ENCODE assay signal across 8 mouse cellular contexts in genomic region chr5:30280864-30281263, GRCm38 (mm10). TPM values are rescaled to one million over a fixed set of nuclear protein-coding genes. Genes with fewer than 3 reads are reported as not detected.
DNase-seq lines count a peak whose midpoint lies in the region; ATAC-seq and TF ChIP-seq lines count a peak whose summit lies in the region.
"Had no signal": no experiment of that assay in that cellular context is flagged by ENCODE, and none has a peak within 500 bp of the region (broad histone marks: within the 10 kb centered on the region; RNA-seq: fewer than 3 reads in every experiment).

No protein-coding gene starts in this region.

- peak overlapping the region; percentile 63 for H3K4me2 ChIP-seq in lung, embryonic 14.5 days
- H3K4me2 ChIP-seq in forebrain, embryonic 15.5 days (replicated peaks), result peak overlapping the region; percentile 71
- H3K4me2 ChIP-seq in limb, embryonic 13.5 days (replicated peaks), result peak overlapping the region; percentile 71
- peak overlapping the region; percentile 69 for H3K4me2 ChIP-seq in stomach, embryonic 15.5 days

- H3K9me3 ChIP-seq in lung, embryonic 14.5 days (ENCODE audit: low read depth, low read length), result peaks cover 5% of the 10 kb centered on the region; the same call in 1 of the 2 replicates
- H3K9me3 ChIP-seq in forebrain, embryonic 15.5 days, result no peaks in the 10 kb centered on the region
- peaks cover 12% of the 10 kb centered on the region; the same call in 1 of the 2 replicates for H3K9me3 ChIP-seq in limb, embryonic 13.5 days
- no peaks in the 10 kb centered on the region for H3K9me3 ChIP-seq in stomach, embryonic 15.5 days

- WGBS in lung, embryonic 14.5 days, result 31% methylated on average over 9 of the region's 9 CpGs
- WGBS in forebrain, embryonic 15.5 days, result 28% methylated on average over 9 of the region's 9 CpGs
- 30% methylated on average over 9 of the region's 9 CpGs for WGBS in limb, embryonic 13.5 days
- 41% methylated on average over 9 of the region's 9 CpGs for WGBS in stomach, embryonic 15.5 days

- ATAC-seq in lung, embryonic 14.5 days (ENCODE audit: insufficient read depth), result no peak
- ATAC-seq in forebrain, embryonic 15.5 days (replicated peaks), result peak; percentile 64; the same call in 1 of the 2 replicates
- ATAC-seq in limb, embryonic 13.5 days (ENCODE audit: low FRiP score, low read depth), result no peak
- ATAC-seq in stomach, embryonic 15.5 days (ENCODE audit: insufficient read depth, low FRiP score, low read depth), result no peak
- ATAC-seq in erythroid progenitor cell, adult 5-6 weeks (replicated peaks; ENCODE audit: low FRiP score, poor library complexity, severe bottlenecking), result no peak

- H3K27ac ChIP-seq in lung, embryonic 14.5 days (ENCODE audit: low read depth), result no peak overlapping the region
- H3K27ac ChIP-seq in forebrain, embryonic 15.5 days (replicated peaks), result peak overlapping the region; percentile 14
- no peak overlapping the region for H3K27ac ChIP-seq in limb, embryonic 13.5 days
- H3K27ac ChIP-seq in stomach, embryonic 15.5 days, result no peak overlapping the region

- no peak overlapping the region for H3K9ac ChIP-seq in lung, embryonic 14.5 days
- H3K9ac ChIP-seq in forebrain, embryonic 15.5 days (replicated peaks), result peak overlapping the region; percentile 56
- H3K9ac ChIP-seq in limb, embryonic 13.5 days, result no peak overlapping the region
- no peak overlapping the region for H3K9ac ChIP-seq in stomach, embryonic 15.5 days

- no peak overlapping the region for H3K4me3 ChIP-seq in lung, embryonic 14.5 days (ENCODE audit: low read depth, low read length)
- H3K4me3 ChIP-seq in forebrain, embryonic 15.5 days, result peak overlapping the region; percentile 51
- peak overlapping the region; percentile 46 for H3K4me3 ChIP-seq in limb, embryonic 13.5 days
- peak overlapping the region; percentile 36 for H3K4me3 ChIP-seq in stomach, embryonic 15.5 days (replicated peaks)

- H3K27me3 ChIP-seq in lung, embryonic 14.5 days (ENCODE audit: insufficient read depth, low read length), result no peaks in the 10 kb centered on the region
- H3K27me3 ChIP-seq in forebrain, embryonic 15.5 days, result no peaks in the 10 kb centered on the region
- H3K27me3 ChIP-seq in limb, embryonic 13.5 days, result no peaks in the 10 kb centered on the region; the same call in 1 of the 2 replicates
- 0 out of 2 replicates have a peak, but pooled peaks cover 6% of the 10 kb centered on the region for H3K27me3 ChIP-seq in stomach, embryonic 15.5 days (replicated peaks)

- no peaks in the 10 kb centered on the region for H3K36me3 ChIP-seq in lung, embryonic 14.5 days (ENCODE audit: insufficient read depth)
- no peaks in the 10 kb centered on the region for H3K36me3 ChIP-seq in forebrain, embryonic 15.5 days
- no peaks in the 10 kb centered on the region for H3K36me3 ChIP-seq in limb, embryonic 13.5 days
- H3K36me3 ChIP-seq in stomach, embryonic 15.5 days, result no peaks in the 10 kb centered on the region

- no peak for DNase-seq in lung, embryonic 14.5 days
- no peak for DNase-seq in lung, postnatal 10 days
- no peak for DNase-seq in layer of hippocampus, postnatal 36 days

- TF ChIP-seq CTCF in lung, embryonic 14.5 days (IDR thresholded peaks at IDR 0.05; ENCODE audit: low read depth), result no peak

- no peaks in the 10 kb centered on the region for H3K4me1 ChIP-seq in lung, embryonic 14.5 days (ENCODE audit: insufficient read depth)
- H3K4me1 ChIP-seq in forebrain, embryonic 15.5 days, result peaks cover 11% of the 10 kb centered on the region
- H3K4me1 ChIP-seq in limb, embryonic 13.5 days, result 0 out of 2 replicates have a peak, but pooled peaks cover 7% of the 10 kb centered on the region
- peaks cover 4% of the 10 kb centered on the region; the same call in 1 of the 2 replicates for H3K4me1 ChIP-seq in stomach, embryonic 15.5 days

RNA-seq across cellular contexts. Expression of gene Drc1, which starts 0.3 kb away (rescaled TPM):
- 0.46 and 0.51 TPM in 2 replicates for polyA plus RNA-seq in lung, embryonic 14.5 days (2014; fragmentation: Nextera tagmentation; extraction: Ambion mirVana)
- polyA plus RNA-seq in forebrain, embryonic 15.5 days (2015; fragmentation: Nextera tagmentation; extraction: Ambion mirVana), result 5.3 and 6.8 TPM in 2 replicates
- 0.19 and 0.62 TPM in 2 replicates for polyA plus RNA-seq in limb, embryonic 13.5 days (2015; fragmentation: Nextera tagmentation; extraction: Ambion mirVana)
- polyA plus RNA-seq in stomach, embryonic 15.5 days (2015; fragmentation: Nextera tagmentation; extraction: Ambion mirVana), result 0.90 and 1.4 TPM in 2 replicates
- total RNA-seq in layer of hippocampus, postnatal 36 days (2021), result 1 to 10 TPM; 8.7 to 9.3 TPM
- total RNA-seq in erythroid progenitor cell, adult 5-6 weeks (2015; ENCODE audit: low replicate concordance), result not detected in 2 replicates
- total RNA-seq in erythroid progenitor cell, adult 5-6 weeks (2017; ENCODE audit: low replicate concordance), result not detected in 2 replicates
- total RNA-seq: hematopoietic stem cell, adult 5-6 weeks had no signal

RNA-seq across cellular contexts. Expression of gene Selenoi, which starts 48.5 kb away (rescaled TPM):
- polyA plus RNA-seq in lung, embryonic 14.5 days (2014; fragmentation: Nextera tagmentation; extraction: Ambion mirVana), result 18.9 and 19.2 TPM in 2 replicates
- polyA plus RNA-seq in forebrain, embryonic 15.5 days (2015; fragmentation: Nextera tagmentation; extraction: Ambion mirVana), result 25.8 and 26.4 TPM in 2 replicates
- polyA plus RNA-seq in limb, embryonic 13.5 days (2015; fragmentation: Nextera tagmentation; extraction: Ambion mirVana), result 17.5 and 18.7 TPM in 2 replicates
- polyA plus RNA-seq in stomach, embryonic 15.5 days (2015; fragmentation: Nextera tagmentation; extraction: Ambion mirVana), result 22.3 and 24.6 TPM in 2 replicates
- total RNA-seq in layer of hippocampus, postnatal 36 days (2021), result 10 to 100 TPM; 41.7 to 45.7 TPM
- total RNA-seq in erythroid progenitor cell, adult 5-6 weeks (2015; ENCODE audit: low replicate concordance), result 11.3 and 18.7 TPM in 2 replicates
- total RNA-seq in erythroid progenitor cell, adult 5-6 weeks (2017; ENCODE audit: low replicate concordance), result 16.9 and 46.8 TPM in 2 replicates
